Mouse (Mus musculus) megakaryocyte progenitor cell, adult 5-6 weeks (primary cell): ENCODE results near the gene Zrsr2. TPM values are rescaled to one million over a fixed set of nuclear protein-coding genes. Genes with fewer than 3 reads are reported as not detected.

Experiments used
- ATAC-seq: replicated peaks from 2 replicates; pipeline ENCODE4 v1.8.0; 2016; ENCODE audit warnings: mild to moderate bottlenecking, moderate TSS enrichment, inconsistent platforms; ENCODE audit not compliant: poor library complexity
- total RNA-seq, 2 experiments: library from RNA; stranded (forward) in 1 of 2; stranded (reverse) in 1 of 2; fragments of 157-497, 149-512 nt in 1 of 2; fragments of 200-1000 nt in 1 of 2; gene quantifications; 2 replicates each; pipeline versions ENCODE4 v1.2.3 to v1.2.4; 2015 to 2017

Zrsr2 gene
- total RNA-seq (2015) = 28.1 and 31.8 TPM in 2 replicates
- 35.2 and 76.8 TPM in 2 replicates for total RNA-seq (2017)

DNA sequence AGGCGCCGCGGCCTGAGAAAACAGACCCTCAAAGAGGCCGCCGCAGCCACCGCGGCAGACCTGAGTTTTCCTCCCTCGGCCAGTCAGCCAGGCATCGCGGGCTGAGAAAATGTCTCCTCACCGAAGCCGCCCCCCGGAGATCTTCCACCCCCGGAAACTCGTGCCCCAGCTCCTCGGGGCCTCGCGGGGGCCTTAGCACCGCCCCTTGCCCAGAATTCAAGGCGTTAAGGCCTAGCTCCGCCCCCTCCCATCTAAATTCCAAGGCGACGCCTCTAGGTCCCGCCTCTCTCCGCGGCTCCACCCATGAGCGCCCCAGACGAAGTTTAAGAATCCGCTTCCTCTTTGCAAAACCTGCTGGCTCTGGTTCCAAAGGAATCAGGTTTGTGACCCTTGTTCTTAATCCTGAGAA lies at the start of gene Zrsr2:
Gene Zrsr2, minus strand, starts transcription at position 195 of the 409 bp plus-strand sequence.
- peak; percentile 88 for ATAC-seq

DNA sequence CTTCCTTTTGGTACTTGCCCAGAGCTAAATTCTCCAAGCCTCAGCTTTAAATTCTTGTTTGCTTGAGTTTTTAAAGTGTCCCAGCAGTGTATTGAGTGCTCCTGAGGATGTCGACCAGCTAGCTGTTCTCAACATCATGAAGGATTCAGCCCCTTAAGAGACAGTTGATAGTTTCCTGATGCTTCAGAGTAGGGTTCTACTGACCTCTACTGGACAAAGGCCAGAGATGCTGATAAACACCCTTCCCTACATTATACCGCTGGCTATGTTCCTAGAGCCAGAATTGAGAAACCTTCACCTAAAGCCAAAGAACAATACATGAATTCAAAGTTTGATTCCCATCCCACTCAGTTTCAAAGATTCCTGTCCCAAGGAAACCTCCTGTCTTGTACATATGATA lies 46.3 kb upstream of the Zrsr2 start:
- ATAC-seq = peak; percentile 96

DNA sequence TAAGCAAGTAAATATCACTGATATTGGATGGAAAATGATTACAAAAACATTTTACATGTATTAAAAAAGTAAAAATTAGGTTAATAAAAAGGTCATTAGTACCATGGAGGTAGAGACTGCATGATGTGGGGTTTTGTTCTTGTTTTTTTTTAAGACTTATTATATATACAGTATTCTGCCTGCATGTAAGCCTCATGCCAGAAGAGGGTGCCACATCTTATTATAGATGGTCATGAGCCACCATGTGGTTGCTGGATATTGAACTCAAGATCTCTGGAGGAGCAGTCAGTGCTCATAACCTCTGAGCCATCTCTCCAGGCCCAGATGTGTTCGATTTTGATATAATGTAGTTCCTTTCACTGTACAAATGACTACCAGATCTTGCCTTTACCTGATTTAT lies 41.4 kb upstream of the Zrsr2 start:
- ATAC-seq = peak; percentile 57

DNA sequence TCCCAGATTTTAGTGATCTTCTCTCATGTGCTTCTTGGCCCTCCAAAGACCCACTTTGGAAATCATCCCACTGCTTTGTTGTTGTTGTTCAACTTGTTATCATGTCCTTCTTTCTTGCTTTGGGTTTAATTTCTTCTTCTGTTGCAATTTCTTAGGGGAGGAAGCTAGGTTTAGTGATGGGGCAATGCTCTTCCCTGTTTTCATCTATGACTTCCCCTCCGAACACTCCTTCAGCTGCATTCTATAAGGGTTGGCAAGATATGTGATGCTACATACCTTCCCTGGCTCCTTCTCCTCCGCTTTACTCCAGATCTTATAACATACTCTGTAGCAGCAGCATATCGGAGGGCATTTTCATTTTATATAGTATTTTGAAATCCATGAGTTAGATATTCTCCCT lies 38.3 kb upstream of the Zrsr2 start:
- ATAC-seq = peak; percentile 76

DNA sequence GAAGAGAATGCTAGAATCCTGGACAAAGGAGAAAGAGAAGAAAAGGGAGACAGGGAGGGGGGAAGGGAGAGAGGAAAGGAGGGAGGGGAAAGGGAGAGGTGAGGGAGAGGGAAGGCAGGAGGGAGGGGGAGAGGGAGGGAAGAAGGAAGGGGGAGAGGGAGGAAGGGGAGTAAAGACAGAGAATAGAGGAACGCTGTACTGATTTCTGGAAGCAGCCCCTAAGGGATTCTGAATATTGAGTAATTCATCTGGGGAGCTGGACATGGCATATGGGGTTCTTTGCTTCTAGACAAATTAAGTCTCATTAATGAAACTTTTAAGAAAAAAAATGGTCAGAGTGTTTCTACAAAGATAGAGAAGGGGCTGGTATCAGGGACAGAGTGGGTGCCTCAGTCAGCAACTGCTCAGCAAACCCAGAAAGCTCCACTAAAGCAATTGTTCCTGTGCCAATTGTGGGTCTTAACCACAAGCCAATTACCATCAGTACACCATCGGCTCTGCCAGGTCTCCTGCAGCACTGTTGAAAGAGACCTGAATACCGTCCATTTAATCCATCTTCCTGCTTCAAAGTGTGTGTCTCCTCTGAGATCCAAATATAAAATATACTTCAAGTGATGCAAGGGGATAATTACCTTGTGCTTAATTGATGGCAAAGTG lies 29.4 kb upstream of the Zrsr2 start:
- peak; percentile 64 for ATAC-seq

DNA sequence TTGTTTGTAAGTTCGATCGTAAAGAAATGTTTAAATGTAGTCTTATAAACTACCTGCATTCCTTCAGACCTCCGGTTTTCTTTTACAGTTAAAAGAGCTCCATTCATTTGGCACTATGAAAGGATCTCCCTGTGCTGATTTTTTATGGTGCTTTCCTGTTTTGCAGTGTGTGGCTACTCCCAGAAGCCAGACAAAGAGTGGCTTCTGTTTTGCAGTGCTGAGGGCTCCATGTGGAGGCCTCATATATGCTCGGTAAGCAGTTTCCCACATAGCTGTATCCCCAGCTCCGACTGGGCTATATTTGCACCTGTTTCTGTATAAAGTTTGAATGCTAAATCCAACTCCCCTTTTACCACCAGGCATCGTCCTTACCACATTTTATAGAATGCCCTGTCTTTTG lies 23.7 kb upstream of the Zrsr2 start:
- ATAC-seq = no peak

DNA sequence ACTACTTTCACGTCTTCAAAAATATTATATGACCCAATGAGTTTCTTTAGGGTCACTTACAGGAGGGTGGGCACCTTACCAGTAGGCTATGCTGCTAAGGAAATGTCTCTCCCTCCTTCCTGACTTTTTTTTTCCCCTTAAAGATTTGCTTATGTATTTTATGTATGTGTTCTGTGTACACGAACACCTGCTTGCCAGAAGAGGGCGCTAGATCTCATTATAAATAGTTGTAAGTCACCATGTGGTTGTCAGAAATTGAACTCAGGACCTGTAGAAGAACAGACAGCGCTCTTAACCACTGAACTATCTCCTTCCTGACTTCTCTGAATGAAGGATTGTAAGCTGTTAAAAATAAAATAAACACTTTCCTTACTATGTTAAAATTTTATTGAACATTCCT lies 23.0 kb upstream of the Zrsr2 start:
- 0 out of 2 replicates have a peak, but pooled peaks have one; percentile 52 for ATAC-seq

DNA sequence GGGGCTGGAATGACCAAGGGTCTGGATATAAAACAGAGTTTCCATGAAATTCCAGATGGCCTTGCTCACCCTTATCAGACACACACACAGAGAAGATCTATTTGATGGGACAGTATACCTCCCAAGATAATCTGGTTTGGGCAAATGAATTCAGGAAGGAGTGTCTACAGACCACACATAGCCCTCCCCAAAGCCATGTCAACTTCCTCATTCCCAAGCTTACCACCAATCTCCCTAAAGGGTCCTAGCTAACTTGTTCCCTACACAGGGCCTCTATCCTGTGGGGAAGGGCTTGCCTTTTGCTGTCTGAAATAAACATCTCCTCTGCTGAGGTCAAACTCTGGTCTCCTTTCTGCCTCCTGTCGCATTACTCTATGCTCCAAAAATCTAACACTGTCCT lies 22.6 kb upstream of the Zrsr2 start:
- peak; percentile 95 for ATAC-seq

DNA sequence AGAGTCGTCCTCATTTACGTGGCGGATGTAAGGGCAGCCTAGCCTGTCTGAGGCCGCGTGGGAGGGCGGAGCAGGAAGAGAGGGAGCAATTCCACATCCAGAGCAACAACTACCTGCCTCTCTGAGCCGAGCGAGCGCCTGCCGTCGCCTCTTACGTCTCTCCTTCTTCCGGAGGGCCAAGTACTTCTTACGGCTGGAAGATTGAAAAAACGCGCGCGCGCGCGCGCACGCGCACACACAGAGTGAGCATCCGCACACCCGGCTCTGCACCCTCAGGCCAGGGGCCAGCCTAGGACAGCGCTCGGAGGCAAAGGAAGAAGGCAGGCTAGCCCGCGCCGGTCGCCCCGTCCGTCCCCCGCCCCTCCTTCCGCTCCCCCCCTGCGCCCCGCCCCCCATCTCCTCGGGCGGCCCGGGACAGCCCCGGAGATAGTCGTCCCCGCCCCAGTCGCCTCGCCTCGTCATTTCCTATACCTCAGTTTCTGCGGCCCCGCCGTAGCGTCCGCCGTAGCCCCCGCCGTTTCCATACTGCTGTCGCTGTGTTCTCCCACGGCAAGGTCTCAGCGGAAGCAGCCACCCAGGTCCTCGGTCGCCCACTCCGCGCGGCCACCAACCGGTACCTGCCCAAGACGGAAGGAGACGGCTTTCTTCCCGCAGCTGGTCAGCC lies 526 bp downstream of the Zrsr2 start:
- ATAC-seq = peak; percentile 73

DNA sequence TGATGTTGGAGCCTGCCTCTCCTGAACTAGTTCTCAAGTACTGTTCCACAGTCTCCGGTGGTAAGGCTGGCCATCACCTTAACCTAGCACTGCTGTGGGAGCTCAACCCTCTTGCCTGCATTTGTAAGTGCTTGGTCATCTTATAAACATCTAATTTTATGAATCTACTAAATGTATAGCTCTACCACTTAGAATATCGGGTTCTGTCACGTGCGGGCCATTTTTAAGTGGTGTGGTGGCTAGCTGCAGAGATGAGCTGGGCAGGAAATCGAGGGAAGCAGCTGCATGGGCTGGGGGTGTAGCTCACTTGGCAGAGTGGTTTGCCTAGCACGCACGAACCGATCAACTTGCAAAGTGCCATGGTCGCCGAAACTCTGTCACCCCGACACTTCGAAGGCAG lies 1.1 kb downstream of the Zrsr2 start:
- ATAC-seq = no peak

DNA sequence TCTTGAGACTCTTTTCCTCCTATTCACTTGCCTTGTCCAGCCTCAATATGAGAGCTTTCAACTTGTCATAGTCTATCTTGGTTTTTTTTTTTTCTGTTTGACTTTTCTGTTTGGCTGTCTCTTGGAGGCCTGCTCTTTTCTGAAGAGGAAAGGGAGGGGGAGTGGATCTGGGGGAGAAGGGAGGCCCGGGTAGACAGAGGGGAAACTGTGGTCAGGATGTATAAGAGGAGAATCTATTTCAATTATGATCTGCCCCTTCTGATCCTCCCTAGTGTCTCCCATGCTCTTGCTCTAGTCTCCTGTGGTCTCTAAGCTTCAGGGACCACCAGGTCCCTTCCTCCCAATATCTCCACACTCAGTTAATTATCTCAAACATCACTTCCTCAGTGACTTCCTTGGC lies 6.8 kb downstream of the Zrsr2 start:
- no peak for ATAC-seq

DNA sequence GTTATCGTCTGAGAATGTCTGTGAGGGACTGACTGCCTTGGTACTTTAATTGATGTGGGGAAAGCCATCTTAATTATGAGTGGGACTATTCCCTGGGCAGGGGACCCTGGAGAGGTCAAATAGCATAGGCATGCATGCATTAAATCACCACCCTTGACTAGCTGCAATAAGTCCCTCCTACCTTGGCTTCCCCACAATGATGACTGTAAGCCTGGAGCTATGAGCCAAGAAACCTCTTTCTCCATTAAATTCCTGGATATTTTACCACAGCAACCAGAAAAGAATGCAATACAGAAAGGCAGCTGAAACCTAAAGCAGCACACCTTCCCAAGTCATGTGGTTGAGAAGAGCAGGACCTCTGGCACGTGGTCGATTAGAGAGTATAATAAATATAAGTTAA lies 14.1 kb downstream of the Zrsr2 start:
- ATAC-seq = no peak

DNA sequence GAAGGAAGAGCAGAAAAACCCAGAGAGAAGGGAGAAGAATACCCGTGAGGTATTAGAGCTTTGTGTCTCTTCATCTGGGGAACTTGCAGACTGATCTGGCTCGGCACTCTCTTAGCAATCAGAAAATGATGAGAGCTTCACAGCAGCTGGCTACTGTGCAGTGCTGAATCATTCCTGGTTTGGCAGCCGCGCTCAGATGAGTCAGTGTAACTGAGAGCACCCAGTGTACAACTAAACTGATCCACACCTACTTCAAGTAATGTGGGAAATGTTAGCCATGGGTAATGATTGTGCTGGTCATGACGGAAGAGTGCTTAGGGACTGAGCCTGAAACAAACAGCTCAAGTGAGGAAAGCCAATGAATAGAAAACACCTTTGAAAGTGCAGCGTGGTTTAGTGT lies 19.9 kb downstream of the Zrsr2 start:
- ATAC-seq = no peak

DNA sequence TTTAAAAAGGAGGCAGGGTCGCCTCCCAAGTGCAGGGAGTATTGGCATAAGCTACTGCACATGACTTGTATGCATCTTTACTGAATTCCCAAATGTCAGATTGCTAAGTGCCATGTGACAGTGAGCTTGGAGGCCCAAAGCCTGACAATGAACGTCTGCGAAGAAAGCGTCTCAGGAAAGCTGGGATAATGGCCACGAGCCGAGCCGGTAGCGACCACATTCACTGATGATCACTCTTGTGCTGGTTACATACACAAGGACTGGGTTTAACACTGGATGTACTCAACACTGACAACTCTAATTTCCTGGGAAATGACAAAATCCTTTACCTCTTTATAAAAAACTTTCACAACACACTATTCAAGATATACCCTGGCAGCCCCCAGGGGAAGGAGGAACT lies 23.7 kb downstream of the Zrsr2 start:
- ATAC-seq = no peak

DNA sequence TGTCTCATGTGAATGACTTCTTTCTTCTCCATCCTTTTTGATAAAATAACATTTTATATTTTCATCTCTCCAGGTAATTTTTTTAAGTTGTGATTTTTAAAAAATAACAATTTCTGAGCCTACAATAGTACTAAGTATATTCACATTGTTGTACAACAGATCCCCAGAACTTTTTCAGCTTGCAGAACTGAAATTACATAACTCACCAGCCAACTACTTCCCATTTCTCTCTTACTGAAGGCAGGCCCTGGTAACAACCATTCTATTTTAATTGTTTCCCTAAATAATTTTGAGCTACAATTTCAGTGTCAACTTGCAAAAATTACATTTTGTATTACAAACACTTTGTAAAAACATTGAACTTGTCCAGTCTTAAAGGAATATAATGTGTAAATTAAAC lies 28.9 kb downstream of the Zrsr2 start:
- no peak for ATAC-seq

DNA sequence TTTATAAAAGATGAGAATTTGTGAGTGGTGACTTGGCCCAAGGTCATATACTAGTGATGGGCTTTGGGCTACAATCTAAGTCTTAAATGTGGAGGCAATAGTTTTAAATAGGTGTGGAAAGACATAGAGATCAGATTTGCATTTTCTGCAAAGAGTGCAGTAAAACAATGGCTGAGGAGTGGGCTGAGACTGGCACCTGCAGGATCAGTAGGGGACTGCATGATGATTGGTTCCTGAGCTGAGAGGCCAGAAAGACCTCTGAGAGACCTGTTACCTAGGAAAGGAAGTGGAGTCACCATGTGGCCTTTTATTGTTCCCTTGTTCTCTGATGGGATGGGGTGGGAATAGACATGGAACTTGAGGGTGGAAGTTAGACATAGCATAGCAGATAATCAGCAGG lies 45.7 kb downstream of the Zrsr2 start:
- ATAC-seq = peak; percentile 30; the same call in 1 of the 2 replicates

DNA sequence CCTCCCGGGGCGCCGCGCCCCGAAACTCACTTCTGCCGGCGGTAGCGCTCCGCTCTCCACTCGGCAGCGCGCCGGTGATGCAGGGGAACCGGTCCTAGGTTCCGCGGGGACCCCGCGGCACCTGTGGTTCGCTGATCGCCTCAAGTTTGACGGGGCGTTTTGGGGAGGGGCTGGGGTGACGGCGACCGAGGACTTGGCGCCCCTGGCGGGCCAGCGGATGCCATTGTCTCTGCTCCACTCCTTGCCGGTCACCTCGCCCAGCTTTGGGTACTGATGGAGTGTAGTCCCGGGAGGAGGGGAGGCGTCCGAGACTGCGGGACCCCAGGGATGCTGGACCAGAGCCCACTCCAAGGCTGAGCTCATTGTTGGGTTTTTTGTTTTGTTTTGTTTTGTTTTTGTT lies 49.1 kb downstream of the Zrsr2 start:
- ATAC-seq = peak; percentile 18; the same call in 1 of the 2 replicates

DNA sequence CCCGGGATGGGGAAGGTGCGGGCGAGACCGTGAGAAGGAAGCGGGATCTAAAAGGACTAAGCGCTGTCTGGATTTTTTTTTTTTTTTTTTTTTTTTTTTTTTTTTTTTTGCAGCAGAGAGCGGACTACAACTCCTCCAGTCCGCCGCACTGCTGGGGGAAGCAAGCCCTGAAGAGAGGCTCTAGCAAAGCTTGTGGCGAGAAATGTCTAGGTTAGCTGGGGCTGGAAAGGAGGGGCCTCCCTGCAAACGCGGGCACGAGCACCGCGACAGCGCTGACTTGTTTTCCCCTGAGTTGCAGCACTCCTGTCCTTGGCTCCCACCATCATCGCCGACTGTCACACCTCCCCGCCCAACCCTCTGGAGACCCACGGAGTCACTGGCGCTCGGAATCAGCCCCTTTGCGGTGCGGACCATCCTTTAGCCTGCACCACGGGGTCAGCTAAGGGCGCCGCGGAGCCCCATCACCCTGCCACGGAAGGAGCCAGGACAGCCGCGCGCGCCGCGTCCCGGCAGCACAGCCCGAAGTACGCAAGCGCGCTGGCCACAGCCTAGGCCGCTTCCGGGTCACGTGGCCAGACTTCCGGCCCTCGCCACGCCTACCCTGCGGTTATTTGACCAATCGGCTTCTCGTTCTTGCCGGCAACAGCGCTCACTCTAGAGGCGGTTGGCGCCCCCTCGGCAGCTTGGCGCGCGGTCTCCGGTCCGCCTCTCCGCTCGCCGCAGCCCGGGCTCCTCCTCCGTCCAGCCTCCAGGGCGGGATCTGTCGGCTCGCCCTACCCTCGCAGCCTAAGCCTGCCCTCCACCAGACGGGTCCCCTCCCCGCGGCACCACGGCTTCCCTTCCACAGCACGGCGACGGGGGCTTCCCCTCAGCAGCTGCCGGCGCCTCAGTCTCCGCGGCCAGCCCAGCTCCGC lies 49.9 kb downstream of the Zrsr2 start, which contains the start of gene Ap1s2:
Gene Ap1s2, plus strand, starts transcription at position 681 of the 914 bp plus-strand sequence.
- ATAC-seq = peak; percentile 92

DNA sequence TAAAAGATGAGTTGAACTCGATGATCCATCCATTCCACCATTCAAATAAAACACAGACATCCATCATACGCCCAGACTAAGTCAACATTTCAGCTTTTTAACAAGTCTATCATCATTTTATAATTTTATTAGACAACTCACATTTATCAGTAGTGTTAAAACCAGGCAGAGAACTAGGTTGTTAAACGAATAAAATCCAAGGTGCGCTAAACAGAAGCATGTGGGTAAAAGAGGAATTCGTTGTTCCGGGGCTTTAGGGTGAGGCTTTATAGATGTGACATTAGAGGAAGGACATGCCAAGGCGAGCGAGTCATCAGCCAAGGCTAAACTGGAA lies 50.5 kb downstream of the Zrsr2 start:
- ATAC-seq = peak; percentile 18

DNA sequence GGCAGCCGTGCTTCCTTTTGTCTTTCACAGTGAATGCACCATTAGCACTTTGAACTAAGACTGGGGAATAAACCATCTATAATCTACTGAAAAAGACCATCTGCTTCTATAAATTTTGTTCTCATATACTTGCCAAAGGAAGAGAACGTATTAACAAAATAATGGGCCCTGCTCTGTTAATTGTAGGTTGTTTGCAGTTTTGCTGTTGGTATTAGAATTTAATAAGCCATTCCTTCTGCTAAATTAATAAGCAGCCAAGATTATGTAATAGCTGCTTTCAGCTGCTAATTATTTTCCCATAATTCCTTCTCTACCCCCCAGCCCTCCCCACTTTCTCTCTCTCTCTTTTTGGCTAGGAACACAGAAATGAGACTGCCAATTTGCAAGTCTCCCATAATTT lies 51.6 kb downstream of the Zrsr2 start:
- no peak for ATAC-seq

DNA sequence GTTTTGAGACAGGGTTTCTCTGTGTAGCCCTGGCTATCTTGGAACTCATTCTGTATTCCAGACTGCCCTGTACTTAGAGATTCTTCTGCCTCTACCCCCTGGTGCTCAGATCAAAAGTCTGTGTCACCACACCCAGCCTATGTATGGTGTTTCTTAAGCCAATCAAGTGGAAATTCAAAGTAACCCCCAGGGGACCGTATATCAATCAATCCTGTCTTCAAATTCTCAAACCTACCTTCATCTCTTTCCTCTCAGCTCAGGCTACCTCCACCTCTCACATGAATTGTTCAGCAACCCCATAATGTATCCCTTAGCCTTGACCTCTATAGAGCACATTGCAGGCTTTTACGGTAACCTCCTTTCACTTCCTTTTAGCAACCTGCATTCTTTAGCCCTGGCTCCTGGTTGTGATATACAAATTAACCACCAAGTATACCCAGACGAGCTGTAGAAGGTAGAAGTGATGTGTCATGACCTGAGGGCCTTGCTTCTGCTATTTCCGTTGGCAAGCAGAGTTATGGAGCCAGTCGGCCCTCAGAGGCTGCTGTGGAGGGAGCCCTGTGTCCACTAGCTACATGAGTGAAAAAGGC lies 58.9 kb downstream of the Zrsr2 start:
- peak; percentile 59 for ATAC-seq
